Mouse (Mus musculus) kidney, adult 18-20 months (tissue): ENCODE measurements around the gene Glt28d2.

Experiments used
- DNase-seq: peaks from one replicate; pipeline ENCODE4 v3.0.0; 2021

Gene Glt28d2

GRCm38 (mm10) chr3:85863996-85864395 is 23.3 kb downstream of the Glt28d2 start:
- DNase-seq, result no peak

- no peak for DNase-seq
Measured at GRCm38 (mm10) chr3:85862886-85863285, 24.4 kb downstream of the Glt28d2 start.

- no peak for DNase-seq
Measured at GRCm38 (mm10) chr3:85860996-85861395, 26.3 kb downstream of the Glt28d2 start.

DNA sequence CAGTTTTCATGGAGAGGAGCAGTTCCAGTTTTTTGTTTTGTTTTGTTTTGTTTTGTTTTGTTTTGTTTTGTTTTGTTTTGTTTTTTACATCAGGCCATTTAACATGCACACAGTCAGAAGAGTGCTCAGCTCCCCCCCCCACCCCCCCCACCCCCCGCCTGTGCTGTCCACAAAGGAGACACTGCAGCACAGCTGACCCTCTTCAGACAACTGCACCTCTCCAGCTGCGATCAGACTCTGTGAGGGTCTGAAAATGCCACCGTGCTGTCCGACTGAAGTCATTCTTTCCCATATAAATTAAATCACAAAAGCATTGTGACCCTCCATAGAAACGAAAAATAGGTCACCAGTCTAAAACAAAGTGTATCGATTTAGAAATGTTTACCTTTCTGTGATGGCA is 28.0 kb downstream of the Glt28d2 start:
- no peak for DNase-seq

DNA sequence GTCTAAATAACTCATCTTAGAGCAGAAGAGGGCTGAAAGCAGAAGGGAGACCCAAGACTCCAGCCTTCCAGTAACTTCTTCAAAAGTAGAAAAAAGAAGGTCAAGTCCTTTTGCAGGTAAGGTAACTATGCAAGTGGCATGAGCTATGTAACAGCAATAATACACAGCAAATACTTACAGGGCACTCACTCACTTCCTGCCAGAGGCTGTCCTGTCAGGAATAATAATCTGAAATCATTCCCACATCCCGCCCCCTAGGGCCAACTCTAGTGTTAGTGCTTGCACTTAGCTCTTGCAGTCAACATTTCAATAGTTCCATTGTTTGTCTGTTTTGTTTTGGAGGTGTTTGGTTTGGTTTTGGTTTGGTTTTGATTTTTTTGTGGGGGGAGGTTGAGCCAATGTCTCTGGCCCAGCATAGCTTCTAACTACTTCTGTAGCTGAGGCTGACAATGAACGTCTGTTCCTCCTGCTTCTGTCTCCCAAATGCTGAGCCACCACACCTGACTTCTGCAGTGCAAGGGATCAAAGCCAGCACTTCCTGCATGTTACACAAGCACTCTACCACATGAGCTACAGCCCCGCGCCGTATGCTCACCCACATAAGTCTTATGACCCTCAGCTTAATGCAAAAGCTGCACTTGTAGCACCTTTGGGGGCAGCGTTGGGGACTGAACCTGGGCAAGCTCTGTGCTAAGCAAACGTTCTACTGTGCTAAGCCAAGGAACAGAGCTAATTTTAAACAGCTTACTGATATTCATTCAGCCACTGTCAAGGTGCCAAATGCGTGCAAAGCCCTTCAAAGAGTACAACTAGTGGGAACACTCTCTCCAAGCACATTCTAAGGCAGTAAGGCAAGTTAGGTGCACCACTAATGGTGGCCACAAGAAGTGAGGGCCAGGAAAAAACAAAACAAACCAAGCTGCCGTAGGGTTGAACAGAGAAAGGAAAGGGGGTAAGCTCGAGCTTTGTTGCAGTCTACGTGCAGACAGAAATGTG is 28.9 kb downstream of the Glt28d2 start:
- peak; percentile 29 for DNase-seq

GRCm38 (mm10) chr3:85857083-85857482 is 30.2 kb downstream of the Glt28d2 start:
- DNase-seq, result no peak

- no peak for DNase-seq
Measured at GRCm38 (mm10) chr3:85855947-85856346, 31.4 kb downstream of the Glt28d2 start.

DNA sequence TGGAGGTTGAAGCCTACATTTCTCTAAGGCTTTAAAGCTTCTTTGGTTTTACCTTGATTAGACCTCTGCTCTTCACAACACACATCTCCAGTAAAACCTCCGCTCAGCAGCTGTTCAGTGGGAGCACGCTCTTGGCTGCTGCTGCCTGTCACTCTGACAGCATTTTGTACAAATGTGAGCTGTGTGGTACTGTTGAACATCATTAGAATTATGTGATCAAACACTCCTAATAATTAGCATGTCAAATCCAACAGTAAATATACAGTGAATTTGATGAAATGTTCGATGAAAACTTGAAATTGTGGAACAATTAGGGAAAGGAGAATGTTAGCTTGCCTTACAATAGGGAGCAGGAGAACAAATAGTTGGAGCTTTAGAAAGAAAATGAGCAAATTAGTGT is 32.3 kb downstream of the Glt28d2 start:
- no peak for DNase-seq

DNA sequence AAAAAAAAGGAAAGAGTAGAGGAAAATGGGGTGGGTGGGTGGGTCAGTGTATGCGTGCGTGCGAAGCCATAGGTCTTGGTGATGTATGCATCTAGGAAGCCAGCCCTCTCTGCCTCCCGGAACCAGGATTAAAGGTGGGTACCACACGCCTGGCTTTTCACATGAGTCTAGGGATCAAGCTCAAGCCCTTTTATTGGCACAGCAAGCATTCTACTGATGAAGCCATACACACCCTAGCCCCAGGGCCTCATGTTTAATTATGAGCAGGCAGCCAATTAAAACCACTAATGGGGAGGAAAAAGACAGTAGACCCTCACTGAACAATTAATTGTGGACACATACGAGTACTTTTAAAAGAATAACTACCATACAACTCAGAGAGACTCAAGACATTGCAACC is 33.2 kb downstream of the Glt28d2 start:
- no peak for DNase-seq

DNA sequence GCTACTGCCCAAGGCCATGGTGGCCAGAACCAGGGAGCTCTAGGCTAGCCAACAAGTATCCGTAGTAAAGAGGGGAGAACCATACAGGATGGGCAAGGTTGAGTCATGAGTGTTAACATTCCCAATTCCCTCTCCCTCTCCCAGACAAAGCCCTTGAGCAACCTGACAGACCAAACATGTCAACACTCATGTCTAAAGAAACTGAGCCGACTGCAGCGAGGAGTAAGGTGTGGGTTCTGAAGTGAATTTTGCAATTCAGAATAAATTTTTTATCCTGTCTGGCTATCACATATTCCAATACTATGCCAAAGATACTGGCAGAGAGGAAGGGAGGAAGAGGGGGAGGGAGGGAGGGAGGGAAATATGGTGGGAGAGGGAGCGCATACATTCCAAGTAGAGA is 33.6 kb downstream of the Glt28d2 start:
- DNase-seq, result no peak

DNA sequence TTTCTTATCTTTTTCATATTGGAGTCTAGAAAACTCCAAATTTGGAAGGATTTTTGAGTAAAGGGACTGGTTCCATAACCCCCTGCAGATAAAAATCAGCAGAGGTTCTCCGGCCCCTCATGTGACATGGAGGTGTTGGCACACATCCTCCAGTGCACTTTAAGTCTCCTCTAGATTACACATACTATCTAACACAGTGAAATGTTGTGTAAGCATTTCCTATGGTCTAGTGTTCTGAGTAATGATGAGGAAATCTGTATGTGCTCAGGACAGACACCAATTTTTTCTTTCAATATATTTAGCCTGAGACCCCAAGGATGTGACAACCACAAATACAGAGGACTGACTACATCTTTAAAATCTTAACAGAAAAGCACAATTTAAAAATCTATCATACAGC is 37.2 kb downstream of the Glt28d2 start:
- no peak for DNase-seq

DNA sequence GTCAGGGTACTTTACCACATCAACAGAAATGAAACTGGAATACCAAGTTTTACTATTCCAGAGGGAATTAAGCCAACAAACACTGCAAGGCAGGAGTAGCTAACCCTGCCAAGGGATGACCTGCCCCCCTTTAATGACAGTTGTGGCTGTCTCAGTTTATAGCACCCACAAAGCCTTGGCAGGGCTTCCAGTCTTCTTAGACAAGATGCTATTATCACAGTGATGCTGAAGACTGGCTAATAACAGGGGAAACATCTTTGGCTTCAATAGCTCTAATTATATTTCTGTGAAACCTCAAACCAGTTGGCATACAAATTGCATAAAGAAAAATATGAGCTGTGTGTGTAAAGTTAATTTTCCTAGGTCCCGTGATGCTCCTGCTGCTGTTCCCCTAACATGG is 41.0 kb downstream of the Glt28d2 start:
- no peak for DNase-seq

- no peak for DNase-seq
Measured at GRCm38 (mm10) chr3:85845341-85845740, 42.0 kb downstream of the Glt28d2 start.

DNA sequence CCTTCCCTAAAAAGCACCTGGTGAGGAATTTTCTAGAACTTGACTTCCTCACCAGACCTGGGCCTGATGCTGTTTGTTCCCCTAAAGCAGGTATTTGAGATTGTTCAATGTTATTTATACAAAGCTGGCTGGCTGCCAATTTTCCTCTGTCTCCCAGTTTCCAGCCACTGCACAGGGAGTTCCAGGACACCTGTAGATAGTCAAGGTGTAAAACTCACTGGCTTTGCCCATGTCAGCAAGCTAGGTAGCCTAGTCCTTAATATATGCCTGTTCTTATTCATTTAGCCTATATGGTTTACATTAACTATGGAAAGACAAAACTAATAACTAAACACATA is 44.5 kb downstream of the Glt28d2 start:
- DNase-seq, result peak; percentile 30

DNA sequence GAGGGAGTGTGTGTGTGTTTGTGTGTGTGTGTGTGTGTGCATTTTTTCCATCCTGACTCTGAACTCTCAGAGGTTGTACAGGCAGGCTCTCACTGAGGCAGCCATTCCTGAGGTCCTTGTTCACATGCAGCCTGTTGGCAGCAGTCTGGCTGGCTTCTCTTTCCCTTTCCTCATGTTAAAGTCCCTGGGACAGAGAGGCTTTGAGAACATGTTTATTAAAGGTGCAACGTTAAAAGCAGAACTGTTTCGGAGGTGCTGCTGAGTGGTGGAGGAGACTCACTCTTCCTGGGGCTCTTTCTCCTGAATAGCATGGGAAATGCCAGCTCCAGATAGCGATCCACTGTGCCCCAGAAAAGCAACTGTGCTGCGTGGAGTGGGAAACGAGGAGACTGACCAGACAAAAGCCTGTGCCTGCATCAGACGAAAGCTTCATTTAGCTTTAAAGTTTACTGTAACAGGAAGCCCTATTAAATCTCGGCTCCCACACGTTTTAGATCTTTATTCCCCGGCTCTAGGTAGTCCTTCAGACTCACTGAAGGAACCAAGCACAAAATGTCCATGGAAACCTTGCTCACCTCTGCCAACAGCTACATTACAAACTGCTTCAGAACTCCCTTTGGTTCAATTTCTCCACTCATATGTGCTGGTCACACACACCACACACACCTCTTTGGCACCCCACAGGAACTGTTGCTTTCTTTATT is 45.0 kb downstream of the Glt28d2 start:
- no peak for DNase-seq

- no peak for DNase-seq
Measured at GRCm38 (mm10) chr3:85841454-85842176, 45.7 kb downstream of the Glt28d2 start.

DNA sequence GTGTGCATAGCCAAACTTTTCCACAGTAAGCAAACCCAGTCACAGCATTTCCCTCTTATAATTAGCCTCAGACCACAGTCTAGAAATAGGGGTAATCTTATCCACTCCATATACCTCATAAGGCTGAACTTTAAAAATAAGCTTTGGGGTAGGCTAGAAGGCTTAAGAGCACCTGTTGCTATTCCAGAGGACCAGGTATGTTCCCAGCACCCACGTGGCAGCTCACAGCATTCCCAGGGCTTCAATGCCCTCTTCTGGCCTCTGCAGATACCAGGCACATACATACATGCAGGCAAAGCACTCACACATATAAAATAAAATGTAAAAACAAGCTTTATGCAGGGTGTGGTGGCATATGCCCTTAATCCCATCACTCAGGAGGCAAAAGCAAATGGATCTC is 53.7 kb downstream of the Glt28d2 start:
- no peak for DNase-seq

DNA sequence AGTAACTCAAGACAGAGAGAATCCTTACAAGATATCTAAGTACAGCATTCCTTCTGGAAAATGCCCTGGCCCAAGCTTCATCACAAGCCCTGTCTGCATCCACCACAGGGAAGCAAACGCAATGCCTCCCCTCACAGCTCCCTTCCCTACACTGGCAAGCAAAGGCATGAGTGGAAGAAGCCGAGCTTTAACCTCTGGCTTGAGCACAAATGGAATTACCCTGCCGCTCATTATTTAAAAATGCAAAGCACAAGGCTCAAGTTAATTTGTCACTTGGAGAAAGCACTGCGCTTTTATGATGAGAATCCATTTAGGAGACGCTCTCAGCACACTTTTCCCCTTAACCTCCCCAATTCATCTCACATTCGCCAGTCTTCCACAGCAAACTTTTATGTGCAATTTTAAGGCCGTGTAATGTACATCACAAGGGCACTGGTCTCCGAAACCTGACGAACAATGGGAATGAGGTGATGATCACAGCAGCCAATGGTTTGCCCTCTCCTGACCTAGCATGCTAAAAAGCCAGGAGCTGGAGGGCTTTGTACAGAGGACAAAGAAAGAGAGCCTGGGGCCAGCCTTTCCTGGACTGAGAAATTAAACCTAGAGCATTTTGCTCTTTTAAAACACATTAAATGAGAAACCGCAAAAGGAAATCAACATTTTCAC is 54.7 kb downstream of the Glt28d2 start:
- peak; percentile 50 for DNase-seq

- peak; percentile 48 for DNase-seq
Measured at GRCm38 (mm10) chr3:85831785-85832184, 55.5 kb downstream of the Glt28d2 start.

DNA sequence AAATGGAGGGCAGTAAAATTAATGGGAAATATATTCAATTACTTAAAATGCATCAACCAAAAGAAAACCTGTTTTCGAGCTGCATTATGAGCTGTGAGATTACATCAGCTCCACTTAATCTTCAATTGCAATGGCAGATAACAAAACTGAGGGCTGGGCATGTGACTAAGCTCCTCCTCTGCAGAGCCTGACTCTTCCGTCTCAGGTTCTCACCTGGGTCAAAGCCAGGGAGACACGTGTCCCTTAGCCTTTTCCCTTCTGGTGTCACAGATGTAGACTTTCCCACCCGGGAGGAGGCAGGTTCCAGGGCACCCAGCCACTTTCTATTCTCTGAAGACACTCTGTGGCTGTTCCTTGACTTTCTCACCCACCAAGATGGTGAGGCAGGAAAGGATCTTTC is 58.3 kb downstream of the Glt28d2 start:
- DNase-seq, result peak; percentile 32

- peak; percentile 10 for DNase-seq
Measured at GRCm38 (mm10) chr3:85827815-85828214, 59.5 kb downstream of the Glt28d2 start.

DNA sequence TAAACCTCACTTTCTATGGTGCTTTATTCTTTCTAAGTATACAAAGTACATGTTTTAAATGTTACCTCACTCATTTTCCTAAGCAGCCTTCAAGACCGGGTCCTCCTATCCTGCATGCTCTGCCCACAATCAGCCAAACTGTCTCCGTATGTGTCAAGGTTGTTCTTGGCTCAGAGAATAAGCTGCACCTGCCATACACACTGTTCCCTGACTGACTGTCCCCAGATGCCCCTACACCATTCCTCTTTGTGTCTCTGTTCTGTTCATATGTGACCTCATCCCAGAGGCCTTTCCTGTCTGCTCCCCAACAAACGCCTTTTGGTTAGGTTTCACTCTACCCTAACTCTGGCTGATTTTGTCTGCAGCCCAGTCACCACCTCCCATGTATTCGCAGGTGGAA is 60.0 kb downstream of the Glt28d2 start:
- DNase-seq, result peak; percentile 21
